Mouse (Mus musculus): Measurements from ENCODE around the gene Cox15. TPM values are rescaled to one million over a fixed set of nuclear protein-coding genes. Genes with fewer than 3 reads are reported as not detected.

Gene Cox15
- polyA plus RNA-seq, 1 experiment: 18.5 TPM

DNA sequence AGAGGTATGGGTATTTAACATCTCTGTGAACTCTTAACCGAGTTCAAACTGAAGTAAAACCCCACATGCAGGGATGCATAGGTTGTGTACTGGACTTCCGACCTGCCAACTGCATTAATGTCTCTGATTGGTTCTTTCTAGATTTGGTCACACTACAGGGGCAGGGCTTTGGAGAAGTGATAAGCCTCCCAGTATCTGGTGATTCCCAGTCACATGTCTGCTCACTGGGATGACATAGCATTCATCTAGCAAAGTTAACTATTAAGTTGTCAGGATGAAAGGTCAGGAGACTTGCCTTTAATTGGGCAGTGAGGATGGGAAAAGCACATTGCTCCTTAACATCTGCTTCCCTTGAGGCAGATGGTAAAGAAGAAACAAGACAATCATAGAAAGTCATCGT, 29.2 kb upstream of the Cox15 start, which contains the start of gene Abcc2:
TSS of gene Abcc2 (plus strand) at position 213 of the 400 bp plus-strand sequence.
- Histone ChIP-seq H3K27ac (ENCODE audit: insufficient read depth, low read depth, low read length) (no peak within 1 kb of the TSS), H3K4me1 (ENCODE audit: control insufficient read depth, insufficient read depth, low read length) (peaks cover 19% of the 10 kb centered on the region), H3K4me3 (ENCODE audit: insufficient read depth, low read length) (no peak within 1 kb of the TSS)
- TF ChIP-seq POLR2A (IDR thresholded peaks at IDR 0.05; ENCODE audit: borderline replicate concordance, low read depth, low read length) (no peak), CTCF (IDR thresholded peaks at IDR 0.05; ENCODE audit: low read depth, low read length) (no peak)

DNA sequence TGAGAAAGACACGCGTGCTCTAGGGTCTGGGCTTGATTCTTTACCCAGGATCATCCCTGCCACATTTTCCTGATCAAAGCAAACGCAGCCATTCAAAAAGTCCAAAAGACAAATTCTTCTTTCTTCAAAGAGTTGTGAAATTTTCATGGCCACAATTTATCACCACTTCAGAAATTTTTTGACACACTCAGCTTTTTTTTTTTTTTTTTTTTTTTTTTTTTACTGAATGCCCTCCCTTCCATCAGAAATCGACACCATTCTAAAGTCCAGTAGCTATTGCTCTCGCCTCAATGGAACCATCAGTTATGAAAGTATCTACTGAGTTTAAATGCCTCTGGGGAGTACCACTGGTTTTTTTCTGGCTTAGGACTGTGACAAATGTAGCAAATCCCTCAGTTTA, 27.6 kb upstream of the Cox15 start:
- TF ChIP-seq CTCF (IDR thresholded peaks at IDR 0.05; ENCODE audit: low read depth, low read length): no peak
- no peak for TF ChIP-seq POLR2A (IDR thresholded peaks at IDR 0.05; ENCODE audit: borderline replicate concordance, low read depth, low read length)
- peaks cover 9% of the 10 kb centered on the region for H3K4me1 ChIP-seq (ENCODE audit: control insufficient read depth, insufficient read depth, low read length)
- H3K27ac ChIP-seq (ENCODE audit: insufficient read depth, low read depth, low read length): no peak overlapping the region
- no peak overlapping the region for H3K4me3 ChIP-seq (ENCODE audit: insufficient read depth, low read length)

DNA sequence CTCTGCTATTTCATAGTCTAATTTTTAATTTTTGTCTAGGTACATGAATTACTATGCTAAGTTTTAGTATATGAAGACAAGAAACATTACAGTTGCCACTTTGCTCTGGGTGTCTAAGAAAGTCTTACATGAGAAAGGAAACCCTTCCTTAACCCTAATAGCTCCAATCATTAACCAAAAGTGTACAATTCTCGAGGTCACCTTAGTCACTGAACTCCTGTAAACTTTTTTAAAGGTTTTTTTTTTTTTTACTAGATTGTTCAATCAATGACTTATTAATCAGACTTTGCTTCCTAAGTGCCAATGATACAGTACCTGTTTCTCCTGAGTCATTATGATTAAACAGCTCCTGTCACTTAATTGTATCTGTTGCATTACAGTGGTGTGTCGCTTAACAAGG, 24.5 kb upstream of the Cox15 start:
- TF ChIP-seq CTCF (IDR thresholded peaks at IDR 0.05; ENCODE audit: low read depth, low read length): no peak
- TF ChIP-seq POLR2A (IDR thresholded peaks at IDR 0.05; ENCODE audit: borderline replicate concordance, low read depth, low read length): no peak
- no peak overlapping the region for H3K4me3 ChIP-seq (ENCODE audit: insufficient read depth, low read length)

DNA sequence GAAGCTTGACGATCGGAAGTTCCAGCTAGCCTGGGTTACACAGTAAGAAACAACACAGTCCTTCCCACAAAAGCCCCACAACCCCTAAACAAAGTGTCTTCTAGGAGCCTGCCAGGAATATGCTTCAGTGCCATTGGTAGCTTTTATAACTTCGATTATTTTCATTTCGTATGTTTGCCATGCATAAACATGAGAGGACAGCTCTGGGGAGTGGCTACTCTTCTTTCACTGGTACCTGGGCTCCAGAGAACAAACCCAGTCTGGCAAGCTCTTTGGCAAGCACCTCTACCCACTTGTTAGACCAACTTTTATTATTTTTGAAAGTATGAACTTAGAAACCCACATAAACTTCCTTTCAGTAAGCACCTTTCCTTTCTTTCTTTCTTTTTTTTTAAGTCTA, 23.8 kb upstream of the Cox15 start:
- Histone ChIP-seq H3K4me1 (ENCODE audit: control insufficient read depth, insufficient read depth, low read length) (peaks cover 5% of the 10 kb centered on the region; the same call in 1 of the 2 replicates), H3K4me3 (ENCODE audit: insufficient read depth, low read length) (no peak overlapping the region), H3K27ac (ENCODE audit: insufficient read depth, low read depth, low read length) (no peak overlapping the region)
- TF ChIP-seq POLR2A (IDR thresholded peaks at IDR 0.05; ENCODE audit: borderline replicate concordance, low read depth, low read length) (no peak), CTCF (IDR thresholded peaks at IDR 0.05; ENCODE audit: low read depth, low read length) (no peak)

More for the DNA sequence above, 24.5 kb upstream of the Cox15 start:
- Histone ChIP-seq H3K4me1 (ENCODE audit: control insufficient read depth, insufficient read depth, low read length) (peaks cover 8% of the 10 kb centered on the region), H3K27ac (ENCODE audit: insufficient read depth, low read depth, low read length) (no peak overlapping the region)

DNA sequence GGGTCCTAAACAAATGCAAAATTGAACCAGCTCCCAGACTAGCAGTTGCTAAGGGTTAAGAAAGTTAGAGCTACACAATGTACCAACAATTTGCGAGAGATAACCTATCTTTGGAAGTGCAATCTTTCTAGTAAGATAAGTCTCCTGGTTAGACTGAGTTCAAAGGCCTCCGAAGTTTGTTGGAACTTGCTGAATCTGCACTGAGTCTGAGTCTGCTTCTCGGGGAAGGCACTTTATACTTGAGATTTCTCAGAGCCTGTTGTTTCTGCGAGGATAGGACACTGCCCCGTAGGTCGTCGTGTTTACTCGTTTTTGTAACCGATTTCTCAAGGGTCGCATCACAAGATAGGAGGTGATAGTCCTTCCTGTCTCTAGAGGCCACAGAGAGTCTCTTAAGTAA, 22.6 kb upstream of the Cox15 start:
- no peak overlapping the region for H3K27ac ChIP-seq (ENCODE audit: insufficient read depth, low read depth, low read length)
- TF ChIP-seq POLR2A (IDR thresholded peaks at IDR 0.05; ENCODE audit: borderline replicate concordance, low read depth, low read length) (no peak), CTCF (IDR thresholded peaks at IDR 0.05; ENCODE audit: low read depth, low read length) (no peak)
- no peak overlapping the region for H3K4me3 ChIP-seq (ENCODE audit: insufficient read depth, low read length)
- H3K4me1 ChIP-seq (ENCODE audit: control insufficient read depth, insufficient read depth, low read length): peaks cover 5% of the 10 kb centered on the region

DNA sequence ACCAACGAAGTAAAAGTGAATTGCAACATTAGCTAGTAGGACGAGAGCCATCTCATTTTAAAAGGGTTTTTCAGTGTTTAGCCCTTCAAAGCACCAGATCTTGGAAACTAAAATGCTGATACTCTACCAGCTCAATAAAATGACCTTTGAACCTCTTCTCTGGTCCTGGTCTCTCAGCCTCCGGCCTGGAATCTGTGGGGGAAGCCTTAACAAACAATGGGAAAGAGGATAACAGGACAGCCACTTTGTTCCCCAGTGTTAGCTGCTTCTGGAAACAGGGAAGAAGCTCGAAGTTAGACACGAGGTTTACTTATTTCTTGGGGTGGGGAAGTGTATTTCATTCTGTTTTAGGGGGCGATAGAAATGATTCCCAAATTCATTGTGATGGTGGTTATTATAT, 19.5 kb upstream of the Cox15 start:
- Histone ChIP-seq H3K27ac (ENCODE audit: insufficient read depth, low read depth, low read length) (no peak overlapping the region), H3K4me3 (ENCODE audit: insufficient read depth, low read length) (no peak overlapping the region), H3K4me1 (ENCODE audit: control insufficient read depth, insufficient read depth, low read length) (peaks cover 8% of the 10 kb centered on the region)
- TF ChIP-seq POLR2A (IDR thresholded peaks at IDR 0.05; ENCODE audit: borderline replicate concordance, low read depth, low read length) (no peak), CTCF (IDR thresholded peaks at IDR 0.05; ENCODE audit: low read depth, low read length) (no peak)

DNA sequence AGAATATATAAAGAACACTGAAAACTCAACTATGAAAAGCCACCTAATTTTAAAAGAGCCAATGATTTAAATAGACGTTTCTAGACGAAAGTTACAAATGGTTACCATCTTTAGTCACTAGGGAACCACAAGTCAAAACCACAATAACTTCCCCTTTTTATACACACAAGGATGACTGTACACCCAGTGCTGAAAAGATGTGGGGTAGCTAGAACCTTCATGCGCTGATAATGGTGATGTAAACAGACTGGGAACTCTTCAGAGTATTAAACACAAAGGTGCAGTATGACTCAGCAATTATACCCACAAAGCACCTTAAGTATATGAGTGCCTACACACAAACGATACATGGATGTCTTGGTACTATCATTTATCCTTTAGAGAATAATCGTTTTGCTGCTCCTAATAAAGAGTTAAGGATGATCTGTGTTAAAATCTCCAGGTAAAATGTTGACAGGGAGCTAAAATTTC, 18.7 kb upstream of the Cox15 start:
- no peak overlapping the region for H3K4me3 ChIP-seq (ENCODE audit: insufficient read depth, low read length)
- peaks cover 8% of the 10 kb centered on the region for H3K4me1 ChIP-seq (ENCODE audit: control insufficient read depth, insufficient read depth, low read length)
- no peak overlapping the region for H3K27ac ChIP-seq (ENCODE audit: insufficient read depth, low read depth, low read length)
- TF ChIP-seq POLR2A (IDR thresholded peaks at IDR 0.05; ENCODE audit: borderline replicate concordance, low read depth, low read length) (no peak), CTCF (IDR thresholded peaks at IDR 0.05; ENCODE audit: low read depth, low read length) (no peak)

DNA sequence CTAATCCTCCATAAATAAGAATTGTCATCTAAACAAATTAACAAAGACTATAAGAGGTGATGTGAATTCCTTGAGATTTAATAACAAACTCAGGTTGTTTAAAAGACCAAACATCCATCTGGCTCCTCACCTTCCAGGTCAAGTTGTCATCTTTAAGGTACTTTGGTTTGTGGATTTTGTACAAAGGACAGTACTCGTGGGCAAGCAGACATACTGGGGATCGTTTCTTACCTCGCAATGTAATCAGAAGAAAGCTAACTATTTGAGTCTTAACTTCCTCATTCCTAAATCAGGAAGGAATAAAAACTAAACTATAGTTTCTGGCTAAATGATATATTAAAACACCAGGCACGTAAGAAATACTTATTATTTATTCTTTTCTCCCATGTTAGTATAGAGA, 17.8 kb upstream of the Cox15 start:
- TF ChIP-seq CTCF (IDR thresholded peaks at IDR 0.05; ENCODE audit: low read depth, low read length) (no peak), POLR2A (IDR thresholded peaks at IDR 0.05; ENCODE audit: borderline replicate concordance, low read depth, low read length) (no peak)
- no peak overlapping the region; the same call in 1 of the 2 replicates for H3K27ac ChIP-seq (ENCODE audit: insufficient read depth, low read depth, low read length)

DNA sequence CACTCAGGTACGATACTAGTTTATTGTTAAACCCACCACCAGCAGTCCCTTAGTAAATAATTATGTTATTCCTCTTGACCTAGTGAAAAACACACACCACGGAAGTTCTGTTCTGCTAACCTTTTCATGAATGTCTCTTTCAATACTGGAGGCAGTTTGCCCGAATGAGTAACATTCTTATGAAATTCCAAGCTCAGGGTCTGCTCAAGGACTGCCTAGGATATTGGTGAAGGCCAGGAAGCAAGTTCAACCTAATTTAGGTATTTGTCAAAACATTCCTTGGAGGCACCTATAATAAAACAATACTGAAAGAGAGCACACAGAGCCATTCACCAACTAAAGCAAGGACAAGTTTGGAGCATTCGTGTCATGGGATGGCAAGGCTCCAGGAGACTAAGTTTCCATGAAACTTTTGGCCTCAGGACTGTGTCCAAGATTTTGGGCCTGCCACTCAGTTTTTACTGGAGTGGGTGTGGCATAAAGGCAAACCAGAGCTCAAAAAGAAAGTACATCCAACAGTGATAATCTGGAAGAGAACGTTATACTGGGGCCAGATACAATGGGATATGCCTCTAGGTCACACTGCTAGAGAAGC, 16.7 kb upstream of the Cox15 start:
- TF ChIP-seq POLR2A (IDR thresholded peaks at IDR 0.05; ENCODE audit: borderline replicate concordance, low read depth, low read length): no peak
- no peak for TF ChIP-seq CTCF (IDR thresholded peaks at IDR 0.05; ENCODE audit: low read depth, low read length)
- H3K27ac ChIP-seq (ENCODE audit: insufficient read depth, low read depth, low read length): no peak overlapping the region
- H3K4me1 ChIP-seq (ENCODE audit: control insufficient read depth, insufficient read depth, low read length): peaks cover 8% of the 10 kb centered on the region
- H3K4me3 ChIP-seq (ENCODE audit: insufficient read depth, low read length): no peak overlapping the region

More for the DNA sequence above, 17.8 kb upstream of the Cox15 start:
- H3K4me1 ChIP-seq (ENCODE audit: control insufficient read depth, insufficient read depth, low read length): peaks cover 8% of the 10 kb centered on the region
- no peak overlapping the region for H3K4me3 ChIP-seq (ENCODE audit: insufficient read depth, low read length)

DNA sequence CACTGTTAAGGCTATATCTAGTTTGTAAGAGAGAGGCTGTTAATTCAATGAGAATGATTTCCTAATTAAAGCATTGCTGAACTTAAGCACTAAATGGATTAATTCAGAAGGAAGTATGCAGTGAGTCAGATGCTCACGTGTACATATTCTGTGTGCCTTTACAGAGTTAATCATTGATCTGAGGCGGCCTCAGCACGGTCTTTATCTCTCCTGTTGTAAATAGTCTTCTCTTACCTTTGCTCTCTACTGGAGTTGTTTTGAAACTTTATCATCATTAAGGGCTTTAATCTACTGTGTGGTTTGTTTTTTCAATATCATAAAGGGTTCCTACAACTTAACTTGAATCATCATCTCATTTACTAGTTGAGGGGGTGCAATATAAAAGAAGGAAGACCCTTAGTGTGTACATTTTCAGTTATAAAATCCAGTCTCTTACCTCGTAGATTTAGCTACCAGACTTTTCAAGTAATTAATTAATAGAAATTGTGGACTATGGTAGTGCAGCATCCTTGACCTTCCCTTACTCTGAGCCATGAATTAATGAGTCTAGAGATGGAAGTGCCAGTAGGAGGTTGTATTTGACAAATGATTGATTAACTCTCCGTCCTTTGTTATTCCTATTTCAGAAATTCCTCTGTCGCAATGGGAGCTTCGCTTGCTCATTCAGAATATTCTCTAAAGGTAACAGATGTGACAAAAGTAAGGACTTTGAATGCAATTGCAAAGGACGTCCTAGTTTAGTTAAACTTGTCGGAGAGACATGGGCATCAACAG, 14.9 kb upstream of the Cox15 start:
- TF ChIP-seq CTCF (IDR thresholded peaks at IDR 0.05; ENCODE audit: low read depth, low read length) (no peak), POLR2A (IDR thresholded peaks at IDR 0.05; ENCODE audit: borderline replicate concordance, low read depth, low read length) (no peak)
- Histone ChIP-seq H3K4me1 (ENCODE audit: control insufficient read depth, insufficient read depth, low read length) (peaks cover 8% of the 10 kb centered on the region), H3K4me3 (ENCODE audit: insufficient read depth, low read length) (no peak overlapping the region), H3K27ac (ENCODE audit: insufficient read depth, low read depth, low read length) (no peak overlapping the region)
